Mouse (Mus musculus) right cerebral cortex, postnatal 25 days (tissue): Measurements from ENCODE around the gene Amz1.

Experiments
- DNase-seq: peaks from one replicate; pipeline ENCODE4 v3.0.0; 2022

Gene Amz1

GRCm38 (mm10) chr5:140806939-140807338, 83.0 kb downstream of the Amz1 start:
- no peak for DNase-seq
